Mouse (Mus musculus): ENCODE data around the gene Mroh3. TPM values are rescaled to one million over a fixed set of nuclear protein-coding genes. Genes with fewer than 3 reads are reported as not detected.

Mroh3 gene
- polyA plus RNA-seq, 1 experiment from 2014 or later: 0.91 TPM

- no peaks in the 10 kb centered on the region for H3K27me3 ChIP-seq
- DNase-seq (ENCODE audit: low read depth, low spot score) (no peak), ATAC-seq (peak; percentile 7)
- no peak for TF ChIP-seq CTCF (IDR thresholded peaks at IDR 0.05)
- in situ Hi-C loops (cut with MboI; ENCODE audit: low pct_unique_long_range_greater_than_20kb): loop anchor here (25.0 kb wide), 1 partner anchor 550 kb away; no protein-coding TSS in a partner anchor
- ChIA-PET CTCF (interaction anchor here (1.1 kb wide), 1 partner anchor 18 kb away, joined by 4 read pairs; no protein-coding TSS in a partner anchor), POLR2A (no interaction called here)
Observed at GRCm38 (mm10) chr1:136137071-136137531, 75.5 kb downstream of the Mroh3 start.

GRCm38 (mm10) chr1:136136547-136136946 lies 76.1 kb downstream of the Mroh3 start:
- POLR2A ChIA-PET: no interaction called here
- H3K27me3 ChIP-seq: no peaks in the 10 kb centered on the region
- TF ChIP-seq CTCF (IDR thresholded peaks at IDR 0.05): no peak
- CTCF ChIA-PET: interaction anchor here (1.0 to 1.2 kb wide), 3 partner anchors 10 to 19 kb away, joined by 3 to 4 read pairs (median 3); no protein-coding TSS in a partner anchor
- DNase-seq (ENCODE audit: low read depth, low spot score) (no peak), ATAC-seq (no peak)
- in situ Hi-C loops (cut with MboI; ENCODE audit: low pct_unique_long_range_greater_than_20kb): loop anchor here (25.0 kb wide), 1 partner anchor 551 kb away; no protein-coding TSS in a partner anchor

GRCm38 (mm10) chr1:136135777-136136444 lies 76.7 kb downstream of the Mroh3 start:
- in situ Hi-C loops (cut with MboI; ENCODE audit: low pct_unique_long_range_greater_than_20kb): loop anchor here (25.0 kb wide), 1 partner anchor 551 kb away; no protein-coding TSS in a partner anchor
- ATAC-seq (peak; percentile 18), DNase-seq (ENCODE audit: low read depth, low spot score) (no peak)
- POLR2A ChIA-PET: no interaction called here
- H3K27me3 ChIP-seq: no peaks in the 10 kb centered on the region
- TF ChIP-seq CTCF (IDR thresholded peaks at IDR 0.05): no peak
- CTCF ChIA-PET: interaction anchor here (1.0 to 1.2 kb wide), 3 partner anchors 9 to 20 kb away, joined by 3 to 4 read pairs (median 3); no protein-coding TSS in a partner anchor

GRCm38 (mm10) chr1:136135046-136135445 lies 77.6 kb downstream of the Mroh3 start:
- ChIA-PET CTCF (no interaction called here), POLR2A (no interaction called here)
- ATAC-seq (no peak), DNase-seq (ENCODE audit: low read depth, low spot score) (no peak)
- TF ChIP-seq CTCF (IDR thresholded peaks at IDR 0.05): no peak
- in situ Hi-C loops (cut with MboI; ENCODE audit: low pct_unique_long_range_greater_than_20kb): loop anchor here (25.0 kb wide), 1 partner anchor 552 kb away; no protein-coding TSS in a partner anchor
- no peaks in the 10 kb centered on the region for H3K27me3 ChIP-seq

- no peak for TF ChIP-seq CTCF (IDR thresholded peaks at IDR 0.05)
- H3K27me3 ChIP-seq: no peaks in the 10 kb centered on the region
- DNase-seq (ENCODE audit: low read depth, low spot score) (no peak), ATAC-seq (no peak)
- in situ Hi-C loops (cut with MboI; ENCODE audit: low pct_unique_long_range_greater_than_20kb): loop anchor here (25.0 kb wide), 1 partner anchor 553 kb away; no protein-coding TSS in a partner anchor
- ChIA-PET CTCF (no interaction called here), POLR2A (no interaction called here)
Observed at GRCm38 (mm10) chr1:136134547-136134946, 78.1 kb downstream of the Mroh3 start.

GRCm38 (mm10) chr1:136133570-136134240 lies 78.9 kb downstream of the Mroh3 start:
- CTCF ChIA-PET: no interaction called here
- ATAC-seq (no peak), DNase-seq (ENCODE audit: low read depth, low spot score) (no peak)
- no peak for TF ChIP-seq CTCF (IDR thresholded peaks at IDR 0.05)
- in situ Hi-C loops (cut with MboI; ENCODE audit: low pct_unique_long_range_greater_than_20kb): loop anchor here (25.0 kb wide), 1 partner anchor 554 kb away; no protein-coding TSS in a partner anchor
- POLR2A ChIA-PET: no interaction called here
- H3K27me3 ChIP-seq: no peaks in the 10 kb centered on the region

GRCm38 (mm10) chr1:136132386-136133201 lies 80.0 kb downstream of the Mroh3 start:
- ChIA-PET CTCF (no interaction called here), POLR2A (no interaction called here)
- ATAC-seq: no peak
- TF ChIP-seq CTCF (IDR thresholded peaks at IDR 0.05): no peak
- in situ Hi-C loops (cut with MboI; ENCODE audit: low pct_unique_long_range_greater_than_20kb): loop anchor here (25.0 kb wide), 1 partner anchor 555 kb away; no protein-coding TSS in a partner anchor
- no peak for DNase-seq (ENCODE audit: low read depth, low spot score)
- no peaks in the 10 kb centered on the region for H3K27me3 ChIP-seq

Other genes starting within 250 kb of the Mroh3 start
- gene Igfn1, start 206.5 kb downstream of the Mroh3 start, polyA plus RNA-seq (2021): not detected
- gene Tmem9, start 204.7 kb downstream of the Mroh3 start, polyA plus RNA-seq (2021): 122 TPM
- gene Ascl5, start 162.0 kb downstream of the Mroh3 start, polyA plus RNA-seq (2021): not detected
- gene Cacna1s, start 160.1 kb downstream of the Mroh3 start, polyA plus RNA-seq (2021): not detected
- gene Kif21b, start 81.4 kb downstream of the Mroh3 start, polyA plus RNA-seq (2021): 2.4 TPM
- gene Inava, start 21.4 kb upstream of the Mroh3 start, polyA plus RNA-seq (2021): 21.6 TPM
- not detected for gene Gpr25, start 48.0 kb upstream of the Mroh3 start, polyA plus RNA-seq (2021)
- gene Camsap2, start 133.3 kb upstream of the Mroh3 start, polyA plus RNA-seq (2021): 36.8 TPM
- gene Ddx59, start 202.4 kb upstream of the Mroh3 start, polyA plus RNA-seq (2021): 15.7 TPM